ENCODE assay signal across 8 mouse cellular contexts in the genomic region with DNA sequence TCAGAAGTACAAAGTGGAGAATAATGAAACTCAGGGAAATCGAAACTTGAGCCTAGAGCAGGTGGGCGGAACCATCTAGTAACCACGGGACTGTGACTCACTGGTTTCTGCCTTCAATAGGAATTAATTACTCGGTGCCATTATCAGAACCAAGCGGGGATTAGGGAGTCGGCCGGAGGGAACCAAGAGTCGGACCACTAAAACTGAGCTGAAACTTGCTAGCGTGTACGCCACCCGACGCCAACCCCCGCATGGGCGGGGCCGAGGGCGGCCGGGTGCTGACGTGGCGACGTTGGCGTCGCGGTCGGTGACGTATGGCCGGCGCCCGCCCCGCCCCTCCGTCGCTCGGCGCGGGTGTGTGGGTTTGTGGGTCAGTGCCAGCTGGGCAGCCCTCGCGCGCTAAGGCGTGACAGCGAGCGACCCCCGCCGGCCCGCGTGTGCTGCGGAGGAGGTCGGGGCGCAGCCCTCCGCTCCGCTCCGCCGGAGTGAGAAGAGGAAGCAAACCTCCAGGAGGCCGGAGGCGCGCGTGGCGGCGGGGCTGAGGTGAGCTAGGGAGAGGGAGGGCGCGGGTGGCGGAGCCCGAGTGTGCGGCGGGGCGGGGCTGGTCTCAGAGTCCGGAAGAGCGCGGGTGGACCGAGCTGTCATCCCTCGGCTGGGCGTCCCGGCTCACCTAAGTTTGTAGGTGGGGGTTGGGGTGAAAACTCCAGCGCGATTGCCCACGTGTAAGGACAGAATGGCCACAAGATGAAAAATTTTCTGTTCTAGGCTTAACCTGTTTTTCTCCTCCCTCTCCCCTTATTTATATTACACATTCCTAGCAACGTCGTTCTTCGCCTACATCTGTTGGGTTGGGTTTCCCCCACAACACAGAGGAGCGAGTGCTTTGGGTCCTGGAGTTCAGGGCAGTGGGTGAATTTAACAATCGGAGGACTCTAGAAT. TPM values are rescaled to one million over a fixed set of nuclear protein-coding genes. Genes with fewer than 3 reads are reported as not detected.
DNase-seq lines count a peak whose midpoint lies in the region; ATAC-seq lines count a peak whose summit lies in the region.

A gene (plus strand): TSS at position 315 of the 939 bp plus-strand sequence.

- H3K9ac ChIP-seq in hindbrain, embryonic 16.5 days (ENCODE audit: low read depth, low read length): peak within 1 kb of the TSS; percentile 93

- no peaks in the 10 kb centered on the region for H3K9me3 ChIP-seq in hindbrain, embryonic 16.5 days (ENCODE audit: control insufficient read depth, low read length)

- peak within 1 kb of the TSS; percentile 73 for H3K4me2 ChIP-seq in hindbrain, embryonic 16.5 days (ENCODE audit: low read length)

- H3K79me2 ChIP-seq in macrophage (ENCODE audit: inconsistent target): peaks cover 48% of the 10 kb centered on the region

- no peaks in the 10 kb centered on the region for H3K27me3 ChIP-seq in hindbrain, embryonic 16.5 days (replicated peaks; ENCODE audit: control insufficient read depth, insufficient read depth, low read length)

- DNase-seq in T-cell, adult 2 months (ENCODE audit: low spot score): peak; percentile 89
- peak; percentile 90 to 91 for DNase-seq in cerebellum, postnatal 36 days
- peak; percentile 87 for DNase-seq in gastrocnemius, adult 18-20 months (ENCODE audit: low spot score)
- peak; percentile 89 to 93 for DNase-seq in left cerebral cortex, adult 18-20 months (ENCODE audit: low spot score in 2 of 2)
- peak; percentile 92 for DNase-seq in right cerebral cortex, adult 18-20 months
- peak; percentile 67 for DNase-seq in urinary bladder, postnatal 10 days (ENCODE audit: low spot score)

- H3K4me1 ChIP-seq in hindbrain, embryonic 16.5 days (ENCODE audit: control insufficient read depth, insufficient read depth, low read depth, low read length): peaks cover 4% of the 10 kb centered on the region; the same call in 1 of the 2 replicates

- H3K36me3 ChIP-seq in hindbrain, embryonic 16.5 days (ENCODE audit: control insufficient read depth, insufficient read depth, low read length): no peaks in the 10 kb centered on the region
- H3K36me3 ChIP-seq in macrophage (ENCODE audit: inconsistent target): no peaks in the 10 kb centered on the region

- peak within 1 kb of the TSS; percentile 92 for H3K27ac ChIP-seq in hindbrain, embryonic 16.5 days (ENCODE audit: low read depth, low read length)
- H3K27ac ChIP-seq in macrophage: peak within 1 kb of the TSS; percentile 93

- H3K4me3 ChIP-seq in hindbrain, embryonic 16.5 days (ENCODE audit: low read length): peak within 1 kb of the TSS; percentile 93
- peak within 1 kb of the TSS; percentile 87 for H3K4me3 ChIP-seq in macrophage (ENCODE audit: inconsistent target)

- peak; percentile 100 for ATAC-seq in hindbrain, embryonic 16.5 days

- under 1% methylated on average over 75 of the region's 79 CpGs for WGBS in hindbrain, embryonic 16.5 days
- WGBS in macrophage (ENCODE audit: missing documents): under 1% methylated on average over 76 of the region's 79 CpGs

RNA-seq across cellular contexts. Expression of the gene that starts here (rescaled TPM):
- total RNA-seq in gastrocnemius, adult 18-20 months (2021): 10 to 100 TPM; 10.4 to 12.1 TPM
- 13.8 and 16.3 TPM in 2 replicates for polyA plus RNA-seq in hindbrain, embryonic 16.5 days (2015; fragmentation: Nextera tagmentation; extraction: Ambion mirVana)
- total RNA-seq in left cerebral cortex, adult 18-20 months (2021): 10 to 100 TPM; 23.9 to 27.9 TPM
- total RNA-seq in macrophage (2018; cell fraction: chromatin; rRNA removed): 100 to 1,000 TPM; 210 to 627 (median 402) TPM
- total RNA-seq in macrophage (2018; cell fraction: cytosol; rRNA removed): 10 to 100 TPM; 25.6 to 67.4 (median 37.0) TPM
- 100 to 1,000 TPM; 142 to 471 (median 231) TPM for total RNA-seq in macrophage (2018; cell fraction: nucleus; rRNA removed)
- 20.1 to 30.9 TPM (median 27.3 TPM) in 3 replicates for polyA plus RNA-seq in macrophage (2018)

Comparison
In these comparisons a context has a peak if more than half of its experiments do, and no peak if none do; other contexts are left out.
1. Peak in every context shown above with its lines: DNase-seq, ATAC-seq, H3K4me3 ChIP-seq and H3K27ac ChIP-seq.